Mouse (Mus musculus): ENCODE measurements around the gene Atp4b.

Atp4b gene

DNA sequence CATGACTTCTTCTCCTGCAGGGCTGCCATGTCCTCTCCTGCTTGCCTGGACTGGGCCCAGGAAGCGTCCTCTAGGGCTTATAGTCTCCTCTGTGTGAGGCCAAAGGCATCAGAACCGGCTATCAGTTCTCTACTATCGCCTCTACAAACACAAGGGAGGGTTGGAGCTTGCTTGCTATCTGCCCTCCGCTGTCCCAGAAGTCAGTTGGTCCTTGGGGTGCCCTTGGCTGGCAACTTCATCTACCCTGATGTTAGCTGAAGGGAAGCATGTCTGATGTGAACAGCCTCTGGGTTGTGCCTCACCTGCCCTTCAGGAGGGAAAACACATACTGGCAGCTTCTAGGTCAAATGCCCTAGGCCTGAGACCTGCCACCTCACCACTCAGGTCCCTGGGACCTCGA is at the start of gene Atp4b:
TSS of gene Atp4b (minus strand) at position 101 of the 400 bp plus-strand sequence.
- no peak for DNase-seq

DNA sequence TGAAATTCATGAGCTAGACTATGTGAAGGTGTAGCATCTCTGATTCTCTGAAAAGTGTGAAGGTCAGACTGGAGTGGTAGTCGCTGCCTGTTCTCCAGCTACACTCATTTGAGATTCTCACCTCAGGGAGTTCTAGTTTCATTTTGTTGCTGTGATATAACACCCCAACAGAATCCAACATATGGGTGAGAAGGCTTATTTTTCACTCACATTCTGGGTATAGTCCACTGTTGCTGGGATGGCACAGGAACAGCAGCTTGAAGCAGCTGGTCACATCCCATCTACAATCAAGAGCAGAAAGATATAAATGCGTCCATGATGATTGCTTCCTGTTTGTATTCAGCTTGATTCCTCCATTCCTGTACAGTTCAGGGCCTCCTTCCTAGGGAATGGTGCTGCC is 45.5 kb upstream of the Atp4b start:
- DNase-seq: no peak

DNA sequence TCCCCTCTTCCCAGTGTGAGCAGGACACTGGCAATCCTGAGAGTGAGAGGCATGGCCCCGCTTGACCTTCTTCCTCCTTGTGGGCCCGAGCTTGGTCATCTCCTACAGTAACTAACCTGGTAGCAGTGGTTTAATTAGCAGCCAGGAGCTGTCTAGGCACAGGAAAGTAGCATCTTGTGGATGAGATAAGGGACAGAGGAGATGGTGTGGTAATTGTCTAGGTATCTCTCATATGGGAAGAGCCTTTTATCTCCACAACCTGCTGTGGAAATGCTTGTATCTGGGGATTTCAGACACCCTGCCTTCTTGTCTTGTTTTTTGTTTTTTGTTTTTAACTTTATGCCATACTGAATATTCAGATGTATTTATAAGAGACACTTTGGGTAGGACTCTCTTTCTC is 40.9 kb upstream of the Atp4b start:
- DNase-seq: no peak

DNA sequence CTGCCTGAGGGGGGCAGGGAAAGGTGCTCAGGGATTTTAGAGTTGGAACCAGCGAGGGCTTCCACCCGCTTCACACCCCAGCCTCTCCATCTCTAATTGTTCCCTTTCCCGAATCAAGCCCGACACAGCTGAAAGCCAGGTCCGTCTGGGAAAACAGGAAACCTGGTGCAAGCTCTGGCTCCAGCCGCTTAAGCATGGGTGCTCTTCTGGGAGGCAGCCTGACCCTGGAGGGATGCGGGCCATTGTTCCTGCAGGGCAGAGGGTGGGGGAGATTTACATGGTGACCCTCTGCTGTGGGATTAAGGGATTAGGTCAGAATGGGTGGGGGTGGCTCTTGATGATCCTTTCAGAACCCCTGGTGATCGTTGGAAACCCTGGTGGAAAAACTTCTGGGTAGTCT is 39.4 kb upstream of the Atp4b start:
- no peak for DNase-seq

DNA sequence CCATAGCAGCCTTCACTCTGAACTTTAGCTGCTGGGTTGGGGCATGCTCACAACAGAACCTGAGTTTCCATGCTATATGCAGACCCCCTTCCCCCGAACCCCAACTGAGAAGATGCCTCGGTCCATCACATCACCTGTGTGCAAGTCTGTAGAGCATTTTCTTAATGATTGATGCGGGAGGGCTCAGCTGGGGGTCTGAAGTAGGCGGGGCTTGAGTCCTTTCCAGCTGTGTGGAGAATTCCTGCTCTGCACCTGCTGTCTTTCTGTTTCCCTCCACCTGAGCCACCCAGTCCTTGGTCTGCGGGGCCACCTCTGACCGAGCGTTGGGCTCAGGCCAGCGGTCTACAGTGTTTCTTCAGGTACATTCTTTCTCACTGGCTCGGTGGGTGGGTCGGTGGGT is 38.3 kb upstream of the Atp4b start, which contains the start of gene Tmem255b:
TSS of gene Tmem255b (plus strand) at position 301 of the 400 bp plus-strand sequence.
- DNase-seq: no peak

DNA sequence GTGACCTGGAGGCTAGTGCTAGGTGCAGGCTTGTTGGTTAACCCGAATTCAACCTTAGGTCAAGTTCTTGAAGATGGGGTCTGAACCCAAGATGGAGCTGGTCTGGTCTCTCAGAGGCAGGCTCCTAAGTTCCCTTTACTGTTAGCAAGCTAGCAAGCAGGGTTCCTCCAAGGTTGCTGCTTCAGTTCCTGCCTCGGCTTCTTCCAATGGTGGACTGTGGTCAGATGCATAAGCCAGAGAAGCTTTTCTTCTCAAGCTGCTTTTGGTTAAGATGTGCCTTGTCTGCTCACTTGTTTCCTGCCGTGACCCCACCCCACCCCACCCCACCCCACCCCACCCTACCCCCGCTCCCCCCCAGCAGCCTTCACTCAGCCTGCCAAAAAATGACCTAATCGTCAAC is 36.5 kb upstream of the Atp4b start:
- no peak for DNase-seq

DNA sequence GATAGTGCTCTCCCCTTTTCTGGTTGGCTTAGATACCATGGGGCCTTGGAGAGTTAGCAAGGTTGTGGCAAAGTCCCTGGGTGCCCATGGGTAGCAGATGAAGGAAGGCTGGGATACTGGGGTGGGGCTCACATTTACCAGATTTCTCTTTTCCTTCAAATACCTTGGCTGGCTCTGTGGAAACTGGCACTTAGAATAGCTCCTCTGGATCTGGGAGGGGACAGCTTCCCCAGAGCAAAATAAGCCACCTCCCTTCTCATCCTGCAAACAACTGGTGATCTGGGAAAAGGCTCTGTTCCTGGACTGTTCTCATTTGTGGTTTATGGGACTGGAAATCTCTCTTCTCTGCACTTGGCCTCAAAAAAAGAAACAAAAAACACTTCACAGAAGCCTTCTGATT is 34.2 kb upstream of the Atp4b start:
- DNase-seq: no peak

DNA sequence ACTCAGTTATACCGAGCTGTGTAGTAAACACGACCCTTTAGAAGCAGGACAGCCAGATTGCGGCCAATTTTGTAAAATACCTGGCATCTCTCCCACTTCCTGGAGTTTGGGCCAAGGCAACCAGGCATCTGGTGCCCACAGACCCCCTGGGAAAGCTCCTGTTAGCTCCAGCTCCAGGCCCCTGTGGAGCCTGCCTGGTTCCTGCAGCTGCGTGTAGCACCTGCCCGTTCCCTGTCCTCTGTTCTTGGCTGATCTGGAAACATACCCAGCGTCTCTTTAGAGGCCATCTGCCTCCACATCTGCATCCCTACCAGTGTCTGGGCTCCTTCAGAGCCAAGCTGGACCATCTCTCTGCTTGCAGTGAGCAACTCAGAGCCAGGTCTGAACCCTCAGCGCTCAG is 33.8 kb upstream of the Atp4b start:
- DNase-seq: no peak

DNA sequence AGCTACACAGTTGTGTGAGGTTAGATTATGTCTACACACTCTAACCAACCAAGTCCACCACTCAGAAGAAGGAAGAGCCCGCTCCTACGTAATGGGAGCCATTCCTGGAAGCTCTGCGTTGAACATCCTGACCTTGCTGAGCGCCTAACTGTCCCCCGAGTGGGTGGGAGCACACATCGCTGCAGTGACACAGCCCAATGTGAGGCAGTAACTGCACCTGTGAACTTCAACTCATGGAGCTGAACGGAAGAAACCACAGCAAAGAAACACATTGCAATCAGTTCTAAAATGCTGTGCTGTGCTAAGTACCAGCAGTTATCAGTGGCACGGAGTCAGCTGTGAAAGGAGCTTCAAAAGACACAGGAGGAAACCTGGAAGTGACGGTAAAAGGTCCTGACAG is 31.5 kb upstream of the Atp4b start:
- peak; percentile 75 for DNase-seq

DNA sequence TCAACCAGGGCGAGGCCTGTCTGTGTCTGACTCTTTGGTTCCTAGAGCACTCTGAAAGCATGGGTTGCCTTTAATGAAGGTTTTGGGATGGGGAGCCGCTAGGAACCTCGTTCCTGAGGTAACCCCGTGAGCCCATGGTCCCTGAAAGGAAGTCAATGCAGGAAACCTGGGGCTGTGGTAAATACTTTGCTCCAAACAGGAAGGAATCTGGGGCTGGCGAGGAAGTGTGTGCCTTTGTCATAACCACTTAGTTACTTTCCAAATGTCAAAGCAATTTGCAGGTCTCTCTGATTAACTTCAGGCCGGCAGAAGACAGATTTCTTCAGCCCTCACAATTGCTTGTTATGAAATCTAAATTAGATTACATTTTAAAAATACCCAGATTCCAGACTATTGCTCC is 30.7 kb upstream of the Atp4b start:
- no peak for DNase-seq

DNA sequence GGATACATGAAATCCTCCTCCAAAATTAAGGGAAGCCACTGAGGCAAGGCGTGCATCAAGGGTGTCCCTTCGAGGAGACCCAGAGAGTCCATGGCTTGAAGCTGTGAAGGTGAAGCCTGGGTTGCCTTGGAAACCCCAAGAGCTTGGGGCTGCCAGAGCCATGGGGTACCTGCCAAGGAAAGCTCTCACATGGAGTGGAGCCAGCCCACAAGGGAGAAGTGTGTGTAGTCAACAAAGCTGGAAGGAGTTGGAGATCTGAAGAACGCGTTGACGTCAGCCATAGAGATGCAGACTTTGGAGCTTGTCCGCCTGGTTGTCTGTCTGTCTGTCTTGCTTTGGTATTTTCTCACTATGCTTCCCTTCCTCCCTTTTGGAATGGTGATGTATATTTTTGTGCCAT is 24.3 kb upstream of the Atp4b start:
- no peak for DNase-seq

DNA sequence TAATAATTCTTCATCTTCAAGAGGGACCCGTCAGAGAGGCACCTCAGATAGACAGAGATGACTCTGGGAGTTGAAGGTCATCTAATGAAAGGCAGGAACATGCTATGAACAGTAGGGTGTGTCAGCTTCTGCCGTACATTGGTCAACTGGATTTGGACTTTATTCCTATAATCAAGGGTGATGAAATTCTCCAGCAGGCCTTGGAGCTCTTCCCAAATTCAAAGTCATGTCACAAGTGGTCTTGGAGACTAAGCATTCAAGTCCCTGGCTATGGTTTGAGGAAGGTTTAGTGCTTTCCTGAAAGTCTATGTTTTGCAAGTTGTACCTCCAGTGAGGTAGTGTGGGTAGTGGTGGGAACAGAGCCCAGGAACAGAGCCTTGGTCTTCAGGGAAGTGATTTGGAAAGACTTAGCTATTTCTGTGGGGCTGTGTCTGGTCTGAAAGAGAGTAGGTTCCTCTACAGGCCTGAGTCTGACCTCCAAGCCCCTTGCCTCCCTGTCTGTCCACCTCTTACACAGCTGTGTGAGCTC is 22.6 kb upstream of the Atp4b start:
- DNase-seq: no peak

DNA sequence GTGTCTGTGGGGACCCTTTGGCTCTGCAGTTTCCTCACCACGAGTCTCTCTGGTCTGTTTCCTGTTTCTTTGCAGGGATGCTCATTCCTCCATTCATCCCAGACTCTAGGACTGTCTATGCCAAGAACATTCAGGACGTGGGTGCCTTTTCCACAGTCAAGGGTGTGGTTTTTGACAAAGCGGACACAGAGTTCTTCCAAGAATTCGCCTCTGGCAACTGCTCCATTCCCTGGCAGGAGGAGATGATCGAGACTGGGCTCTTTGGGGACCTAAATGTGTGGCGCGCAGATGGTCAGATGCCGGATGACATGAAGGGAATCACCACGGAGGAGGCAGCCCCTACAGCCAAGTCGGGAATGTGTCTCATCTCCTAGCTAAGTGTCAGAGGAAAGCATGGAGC is 19.3 kb upstream of the Atp4b start:
- no peak for DNase-seq

DNA sequence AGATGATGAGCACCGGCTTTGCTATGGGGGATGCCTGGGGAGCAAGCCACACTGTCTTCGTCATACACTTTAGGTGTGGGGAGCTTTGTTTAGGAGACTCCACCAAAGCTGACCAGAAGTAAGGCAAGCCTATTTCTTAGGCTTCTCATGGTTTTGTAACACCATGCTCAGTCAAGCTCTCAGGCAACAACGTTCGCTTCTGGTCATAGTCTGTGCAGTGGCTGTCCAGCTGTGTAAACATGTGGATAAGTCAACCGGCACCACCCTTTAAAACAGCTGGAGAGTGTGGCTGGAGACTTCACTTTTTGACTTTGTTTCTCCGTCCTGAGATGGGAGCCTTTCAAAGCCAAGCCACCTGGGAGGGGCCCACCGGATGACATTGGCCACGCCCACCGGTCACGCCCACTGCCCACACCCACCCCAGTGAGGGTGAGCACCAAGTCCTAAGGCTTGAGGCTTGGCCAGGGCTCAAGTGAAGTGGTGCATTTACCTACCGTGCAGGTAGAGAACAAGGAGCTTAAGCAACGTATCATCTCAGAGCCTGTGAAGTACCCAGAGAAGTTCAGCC is 17.3 kb upstream of the Atp4b start:
- DNase-seq: peak; percentile 54

DNA sequence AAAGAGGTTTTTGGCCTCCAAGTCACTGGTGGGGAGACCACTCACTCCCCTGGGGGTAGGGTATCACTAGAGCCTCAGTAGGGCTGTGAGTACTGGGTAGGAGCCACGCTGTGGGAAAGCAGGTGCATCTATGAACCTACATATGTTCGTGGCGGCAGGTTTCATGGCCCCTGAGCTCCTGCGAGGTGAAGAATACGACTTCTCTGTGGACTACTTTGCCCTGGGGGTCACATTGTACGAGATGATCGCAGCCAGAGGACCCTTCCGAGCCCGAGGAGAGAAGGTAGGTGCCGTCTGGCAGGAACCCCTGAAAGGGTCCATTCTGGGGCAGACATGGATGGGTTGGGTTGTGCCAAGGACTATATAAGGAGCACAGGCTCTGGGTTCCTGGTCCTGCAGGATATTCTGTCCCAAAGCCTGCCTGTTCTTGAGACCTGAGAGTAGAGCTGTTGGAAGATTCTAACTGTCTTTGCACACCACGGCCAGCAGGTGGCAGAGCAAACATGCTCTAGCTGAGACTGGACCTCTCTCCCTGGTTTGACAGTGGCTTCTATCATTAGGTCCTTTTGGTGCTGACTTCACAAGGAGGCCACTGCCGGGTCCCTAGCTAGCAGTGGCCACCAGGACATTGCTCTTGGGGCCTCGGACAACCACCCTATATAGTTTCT is 16.4 kb upstream of the Atp4b start:
- peak; percentile 61 for DNase-seq

DNA sequence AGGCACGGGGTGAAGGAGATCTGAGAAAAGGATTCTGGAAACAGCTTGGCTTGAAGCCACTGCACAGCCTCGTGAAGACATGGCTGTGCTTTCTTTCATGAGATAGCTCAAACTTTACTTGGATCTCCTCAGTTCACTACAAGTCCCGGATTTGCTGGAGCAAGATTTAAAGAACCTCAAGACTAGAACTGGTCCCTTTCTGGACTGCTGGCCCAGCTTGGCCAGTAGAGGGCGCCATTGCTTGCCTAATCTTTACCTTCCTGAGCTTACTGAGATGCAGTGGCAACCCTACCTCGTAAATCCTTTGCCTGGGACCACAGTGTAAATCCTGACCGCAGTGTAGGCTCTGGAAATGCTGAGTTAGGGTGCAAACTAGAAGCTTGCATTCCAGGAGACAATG is 15.0 kb upstream of the Atp4b start:
- peak; percentile 76 for DNase-seq

DNA sequence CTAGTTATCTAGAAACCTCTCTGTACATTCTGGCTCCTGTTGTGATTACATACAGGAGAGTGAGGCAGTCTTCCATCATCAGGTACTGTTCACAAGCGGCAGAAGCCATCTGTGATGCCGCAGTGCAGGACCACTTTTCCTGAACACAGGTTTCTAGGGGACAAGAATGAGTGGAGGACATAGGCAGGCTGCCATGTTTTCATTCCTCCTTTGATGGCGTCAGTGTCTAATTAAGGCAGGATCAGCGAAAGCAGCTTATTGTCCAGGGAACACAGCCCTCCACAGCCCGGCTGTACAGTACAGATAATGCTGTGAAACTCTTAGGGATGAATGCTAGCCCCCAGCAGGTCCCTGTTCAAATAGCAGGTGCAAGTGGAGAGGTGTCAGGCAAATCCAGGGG is 9.4 kb upstream of the Atp4b start:
- no peak for DNase-seq

DNA sequence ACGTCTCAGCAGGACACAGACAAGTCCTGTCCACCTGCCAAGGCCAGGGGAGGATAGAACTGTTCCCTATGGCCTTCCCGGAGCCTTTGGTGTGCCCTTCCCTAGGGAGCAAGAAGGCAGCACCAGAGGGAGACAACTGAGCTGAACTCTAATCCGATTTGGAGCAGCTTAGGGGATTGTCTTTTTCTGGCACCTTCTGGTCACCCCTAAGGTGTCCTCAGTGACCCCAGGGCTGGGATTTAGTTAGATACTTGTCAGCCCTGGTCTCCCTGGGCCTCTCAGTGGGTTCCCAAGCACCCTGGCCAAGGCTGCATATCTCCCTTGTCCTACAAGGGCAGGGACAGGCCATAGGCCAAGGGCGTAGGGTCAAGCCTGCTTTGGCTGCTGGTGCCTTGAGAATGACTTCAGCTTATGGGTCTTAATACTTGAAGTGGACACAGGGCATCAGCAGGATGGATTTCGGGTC is 8.1 kb upstream of the Atp4b start, which contains the start of gene Grk1:
TSS of gene Grk1 (plus strand) at position 416 of the 466 bp plus-strand sequence.
- DNase-seq: no peak

DNA sequence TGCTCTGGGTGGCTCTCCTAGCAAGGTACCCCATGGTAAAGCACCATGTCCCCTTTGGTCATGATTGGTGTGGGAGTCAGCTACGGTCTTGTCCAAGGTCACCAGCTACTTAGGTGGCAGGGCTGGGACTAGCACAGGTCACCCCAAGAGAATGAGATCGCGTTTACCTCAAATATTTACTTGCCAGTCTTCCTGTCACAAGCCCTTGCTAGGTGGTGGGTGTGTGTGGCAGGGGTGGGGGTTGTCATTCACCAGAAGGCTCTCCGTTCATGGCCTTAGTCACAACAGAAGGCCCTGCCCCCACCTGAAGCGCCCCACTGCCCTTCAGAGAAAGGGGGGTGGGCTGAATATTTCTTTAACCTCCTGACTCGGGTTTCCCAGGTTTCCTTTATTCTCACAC is 6.9 kb upstream of the Atp4b start:
- DNase-seq: no peak

DNA sequence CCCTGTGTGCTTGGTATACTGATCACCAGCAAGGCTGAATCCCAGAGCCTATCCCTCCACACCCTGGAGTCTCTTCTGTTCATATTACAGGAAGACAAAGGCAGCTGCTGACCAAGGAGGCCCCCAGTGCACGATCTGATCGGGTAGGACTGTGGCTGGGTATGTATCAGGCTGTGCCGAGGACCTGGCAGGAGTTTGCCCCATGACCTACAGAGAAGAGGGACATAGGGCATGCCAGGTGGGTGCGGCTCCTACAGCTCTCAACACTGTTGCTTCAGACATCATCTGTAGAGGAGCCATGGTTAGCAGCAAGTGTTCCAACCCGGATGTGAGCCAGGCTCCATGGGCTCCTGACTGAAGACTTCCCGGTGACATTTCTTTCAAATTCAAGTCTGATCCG is 2.8 kb downstream of the Atp4b start:
- no peak for DNase-seq

DNA sequence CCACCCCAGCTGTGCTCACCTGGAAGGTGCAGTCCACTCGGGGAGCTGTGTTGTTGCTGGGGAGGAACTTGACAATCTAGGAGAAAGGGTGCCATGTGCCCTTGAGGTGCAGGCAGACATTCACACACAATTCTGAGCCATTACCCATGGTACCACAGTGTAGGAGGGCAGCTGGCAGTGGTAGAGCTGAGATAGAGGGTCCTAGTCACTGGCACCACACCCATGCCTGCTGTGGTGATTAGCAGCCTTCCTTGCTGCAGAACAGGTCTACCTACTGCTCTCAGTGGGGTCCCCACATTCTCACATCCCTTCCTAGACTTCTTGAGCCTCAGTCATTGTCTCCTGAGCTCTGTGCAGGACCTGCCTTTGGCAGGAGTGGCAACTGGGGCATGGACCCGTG is 7.9 kb downstream of the Atp4b start:
- DNase-seq: no peak

DNA sequence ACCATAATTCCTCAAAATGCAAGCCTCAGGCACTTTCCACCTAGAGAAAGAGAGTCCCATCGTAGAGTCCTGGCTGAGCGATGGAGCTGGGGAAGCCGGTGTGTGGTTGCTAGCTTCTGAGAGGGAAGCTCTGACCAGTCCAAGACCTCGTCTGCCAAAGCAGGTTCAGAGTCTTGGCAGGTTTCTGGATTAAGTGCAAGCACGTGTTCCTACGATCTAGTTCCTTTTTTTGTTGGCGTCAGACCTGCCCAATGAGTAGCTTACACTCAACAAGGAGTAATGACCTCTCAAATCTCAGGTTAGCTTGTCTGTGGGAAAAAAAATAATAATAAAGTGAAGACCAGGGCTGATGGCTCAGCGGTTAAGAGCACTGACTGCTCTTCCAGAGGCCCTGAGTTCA is 8.9 kb downstream of the Atp4b start:
- DNase-seq: no peak

DNA sequence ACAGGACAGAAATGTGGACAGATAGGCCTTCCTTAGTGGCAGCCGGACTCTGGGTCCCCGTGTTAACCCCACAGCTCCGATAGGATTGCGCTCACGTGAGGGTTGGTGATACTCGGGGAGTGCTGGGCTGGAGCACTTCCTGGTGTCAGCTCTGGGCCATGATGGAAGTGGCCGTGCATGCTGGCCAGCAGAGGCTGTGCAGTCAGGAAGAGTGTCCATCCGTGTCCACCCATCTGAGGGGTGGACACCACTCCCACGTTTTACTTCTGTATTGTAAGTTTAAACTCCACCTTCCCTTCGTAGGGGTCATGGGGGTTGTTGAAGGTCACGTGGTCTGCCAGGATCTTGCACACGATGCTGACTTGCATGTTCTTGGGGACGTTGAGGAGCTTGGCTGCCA is 10.3 kb downstream of the Atp4b start:
- no peak for DNase-seq

DNA sequence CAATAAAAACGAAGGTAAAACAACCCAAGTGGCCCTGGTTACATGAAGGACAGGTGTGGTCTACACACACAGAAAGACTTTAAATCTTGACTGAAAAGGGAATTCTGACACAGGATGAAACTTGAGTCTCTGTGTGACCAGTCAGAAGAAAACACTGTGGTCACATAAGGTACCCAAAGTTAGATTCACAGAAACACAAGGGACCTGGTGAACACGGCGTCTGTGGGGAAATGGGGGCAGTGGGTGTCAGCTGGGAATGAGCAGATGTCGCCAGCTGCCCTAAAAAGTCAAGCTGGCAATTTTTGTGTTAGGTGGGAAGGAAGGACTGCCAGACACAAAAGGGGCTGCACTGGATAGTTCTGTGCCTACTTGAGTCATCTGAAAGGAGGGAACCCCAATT is 13.6 kb downstream of the Atp4b start:
- no peak for DNase-seq

DNA sequence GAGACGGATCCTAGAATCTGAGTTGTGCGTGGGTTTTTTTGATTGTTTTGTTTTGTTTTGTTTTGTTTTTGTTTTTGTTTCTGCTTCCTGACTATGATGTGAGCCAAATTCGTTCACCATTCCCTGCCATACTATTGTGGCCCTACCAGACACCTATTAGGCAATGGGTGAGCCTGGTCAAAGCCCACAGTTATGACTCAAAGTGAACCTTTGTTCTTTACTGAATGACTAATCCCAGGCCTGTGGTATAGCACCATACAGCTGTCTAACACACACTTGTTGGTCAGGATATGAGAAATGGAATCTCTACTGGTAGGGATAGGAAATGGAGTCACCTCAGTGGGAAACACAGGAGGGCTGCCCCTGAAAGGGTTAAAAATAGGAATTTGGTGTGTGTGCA is 14.1 kb downstream of the Atp4b start:
- no peak for DNase-seq
